Mouse (Mus musculus): ENCODE data around the gene Cenpt. TPM values are rescaled to one million over a fixed set of nuclear protein-coding genes. Genes with fewer than 3 reads are reported as not detected.

The Cenpt gene
- polyA plus RNA-seq, 1 experiment from 2014 or later: 39.2 TPM

- ATAC-seq (replicated peaks; ENCODE audit: low FRiP score, low TSS enrichment, low read depth) (no peak), DNase-seq (ENCODE audit: low spot score) (no peak)
- Histone ChIP-seq H3K36me3 (ENCODE audit: control insufficient read depth, insufficient read depth, low read length) (peaks cover 10% of the 10 kb centered on the region; the same call in 1 of the 2 replicates), H3K4me2 (ENCODE audit: low read length) (peak overlapping the region; percentile 84), H3K4me3 (ENCODE audit: low read depth, low read length) (peak overlapping the region; percentile 77), H3K9me3 (ENCODE audit: control insufficient read depth, low read length) (no peaks in the 10 kb centered on the region), H3K9ac (ENCODE audit: low read length) (peak overlapping the region; percentile 68), H3K4me1 (replicated peaks; ENCODE audit: control insufficient read depth, insufficient read depth, low read length) (peaks cover 26% of the 10 kb centered on the region), H3K27me3 (replicated peaks; ENCODE audit: control insufficient read depth, insufficient read depth, low read length) (no peaks in the 10 kb centered on the region), H3K27ac (ENCODE audit: low read depth) (0 out of 2 replicates have a peak overlapping the region, but pooled peaks have one; percentile 77)
- 17% methylated on average over 15 of the region's 15 CpGs for WGBS
These were observed 3.2 kb upstream of the Cenpt start for GRCm38 (mm10) chr8:105856168-105856835.

- Histone ChIP-seq H3K9ac (ENCODE audit: low read length) (peak overlapping the region; percentile 68), H3K27me3 (replicated peaks; ENCODE audit: control insufficient read depth, insufficient read depth, low read length) (no peaks in the 10 kb centered on the region), H3K9me3 (ENCODE audit: control insufficient read depth, low read length) (no peaks in the 10 kb centered on the region), H3K4me3 (ENCODE audit: low read depth, low read length) (peak overlapping the region; percentile 77), H3K36me3 (ENCODE audit: control insufficient read depth, insufficient read depth, low read length) (peaks cover 10% of the 10 kb centered on the region; the same call in 1 of the 2 replicates), H3K4me2 (ENCODE audit: low read length) (peak overlapping the region; percentile 84), H3K4me1 (replicated peaks; ENCODE audit: control insufficient read depth, insufficient read depth, low read length) (peaks cover 30% of the 10 kb centered on the region), H3K27ac (ENCODE audit: low read depth) (peak overlapping the region; percentile 77)
- DNase-seq (ENCODE audit: low spot score) (peak; percentile 82), ATAC-seq (replicated peaks; ENCODE audit: low FRiP score, low TSS enrichment, low read depth) (peak; percentile 9)
- under 1% methylated on average over 71 of the region's 71 CpGs for WGBS
These were observed 2.4 kb upstream of the Cenpt start for GRCm38 (mm10) chr8:105855248-105856167.

GRCm38 (mm10) chr8:105854715-105855216, 1.7 kb upstream of the Cenpt start, which contains the start of gene Thap11:
Gene Thap11 (plus strand): TSS chr8:105855132.
- Histone ChIP-seq H3K9me3 (ENCODE audit: control insufficient read depth, low read length) (no peaks in the 10 kb centered on the region), H3K9ac (ENCODE audit: low read length) (peak within 1 kb of the TSS; percentile 68), H3K4me1 (replicated peaks; ENCODE audit: control insufficient read depth, insufficient read depth, low read length) (peaks cover 29% of the 10 kb centered on the region), H3K27ac (ENCODE audit: low read depth) (peak within 1 kb of the TSS; percentile 77), H3K36me3 (ENCODE audit: control insufficient read depth, insufficient read depth, low read length) (peaks cover 12% of the 10 kb centered on the region; the same call in 1 of the 2 replicates), H3K4me2 (ENCODE audit: low read length) (peak within 1 kb of the TSS; percentile 84), H3K4me3 (ENCODE audit: low read depth, low read length) (peak within 1 kb of the TSS; percentile 77), H3K27me3 (replicated peaks; ENCODE audit: control insufficient read depth, insufficient read depth, low read length) (no peaks in the 10 kb centered on the region)
- ATAC-seq (replicated peaks; ENCODE audit: low FRiP score, low TSS enrichment, low read depth): peak; percentile 93
- WGBS: under 1% methylated on average over 43 of the region's 43 CpGs
- DNase-seq (ENCODE audit: low spot score): peak; percentile 98

- Histone ChIP-seq H3K9me3 (ENCODE audit: control insufficient read depth, low read length) (no peaks in the 10 kb centered on the region), H3K27ac (ENCODE audit: low read depth) (no peak overlapping the region), H3K36me3 (ENCODE audit: control insufficient read depth, insufficient read depth, low read length) (peaks cover 16% of the 10 kb centered on the region; the same call in 1 of the 2 replicates), H3K4me3 (ENCODE audit: low read depth, low read length) (peak overlapping the region; percentile 77), H3K4me2 (ENCODE audit: low read length) (peak overlapping the region; percentile 84), H3K4me1 (replicated peaks; ENCODE audit: control insufficient read depth, insufficient read depth, low read length) (peaks cover 24% of the 10 kb centered on the region), H3K9ac (ENCODE audit: low read length) (no peak overlapping the region; the same call in 1 of the 2 replicates), H3K27me3 (replicated peaks; ENCODE audit: control insufficient read depth, insufficient read depth, low read length) (no peaks in the 10 kb centered on the region)
- ATAC-seq (replicated peaks; ENCODE audit: low FRiP score, low TSS enrichment, low read depth): no peak
- no peak for DNase-seq (ENCODE audit: low spot score)
- 23% methylated on average over 8 of the region's 8 CpGs for WGBS
These were observed 1.2 kb upstream of the Cenpt start for GRCm38 (mm10) chr8:105854303-105854702.

- Histone ChIP-seq H3K27me3 (replicated peaks; ENCODE audit: control insufficient read depth, insufficient read depth, low read length) (no peaks in the 10 kb centered on the region), H3K27ac (ENCODE audit: low read depth) (no peak overlapping the region), H3K4me2 (ENCODE audit: low read length) (peak overlapping the region; percentile 75; the same call in 1 of the 2 replicates), H3K4me1 (replicated peaks; ENCODE audit: control insufficient read depth, insufficient read depth, low read length) (peaks cover 16% of the 10 kb centered on the region), H3K36me3 (ENCODE audit: control insufficient read depth, insufficient read depth, low read length) (peaks cover 24% of the 10 kb centered on the region), H3K4me3 (ENCODE audit: low read depth, low read length) (0 out of 2 replicates have a peak overlapping the region, but pooled peaks have one; percentile 92), H3K9me3 (ENCODE audit: control insufficient read depth, low read length) (no peaks in the 10 kb centered on the region), H3K9ac (ENCODE audit: low read length) (no peak overlapping the region)
- ATAC-seq (replicated peaks; ENCODE audit: low FRiP score, low TSS enrichment, low read depth) (no peak), DNase-seq (ENCODE audit: low spot score) (peak; percentile 55)
- 80% methylated on average over 12 of the region's 12 CpGs for WGBS
These were observed 840 bp downstream of the Cenpt start for GRCm38 (mm10) chr8:105852146-105852729.

- DNase-seq (ENCODE audit: low spot score): peak; percentile 89
- peaks cover 14% of the 10 kb centered on the region for H3K4me1 ChIP-seq (replicated peaks; ENCODE audit: control insufficient read depth, insufficient read depth, low read length)
- H3K9me3 ChIP-seq (ENCODE audit: control insufficient read depth, low read length): no peaks in the 10 kb centered on the region
- H3K27ac ChIP-seq (ENCODE audit: low read depth): peak overlapping the region; percentile 60; the same call in 1 of the 2 replicates
- peak overlapping the region; percentile 92 for H3K4me3 ChIP-seq (ENCODE audit: low read depth, low read length)
- H3K36me3 ChIP-seq (ENCODE audit: control insufficient read depth, insufficient read depth, low read length): peaks cover 29% of the 10 kb centered on the region
- H3K4me2 ChIP-seq (ENCODE audit: low read length): peak overlapping the region; percentile 75
- under 1% methylated on average over 34 of the region's 34 CpGs for WGBS
- peak overlapping the region; percentile 82 for H3K9ac ChIP-seq (ENCODE audit: low read length)
- H3K27me3 ChIP-seq (replicated peaks; ENCODE audit: control insufficient read depth, insufficient read depth, low read length): no peaks in the 10 kb centered on the region
- peak; percentile 79 for ATAC-seq (replicated peaks; ENCODE audit: low FRiP score, low TSS enrichment, low read depth)
These were observed 1.4 kb downstream of the Cenpt start for GRCm38 (mm10) chr8:105851651-105852143.

GRCm38 (mm10) chr8:105850611-105851010, 2.5 kb downstream of the Cenpt start:
- Histone ChIP-seq H3K27ac (ENCODE audit: low read depth) (no peak overlapping the region), H3K9ac (ENCODE audit: low read length) (peak overlapping the region; percentile 2; the same call in 1 of the 2 replicates), H3K27me3 (replicated peaks; ENCODE audit: control insufficient read depth, insufficient read depth, low read length) (no peaks in the 10 kb centered on the region), H3K4me3 (ENCODE audit: low read depth, low read length) (peak overlapping the region; percentile 17), H3K4me2 (ENCODE audit: low read length) (peak overlapping the region; percentile 32), H3K4me1 (replicated peaks; ENCODE audit: control insufficient read depth, insufficient read depth, low read length) (peaks cover 7% of the 10 kb centered on the region), H3K9me3 (ENCODE audit: control insufficient read depth, low read length) (no peaks in the 10 kb centered on the region), H3K36me3 (ENCODE audit: control insufficient read depth, insufficient read depth, low read length) (peaks cover 40% of the 10 kb centered on the region)
- 81% methylated on average over 7 of the region's 7 CpGs for WGBS
- ATAC-seq (replicated peaks; ENCODE audit: low FRiP score, low TSS enrichment, low read depth): no peak
- no peak for DNase-seq (ENCODE audit: low spot score)

- DNase-seq (ENCODE audit: low spot score) (no peak), ATAC-seq (replicated peaks; ENCODE audit: low FRiP score, low TSS enrichment, low read depth) (no peak)
- H3K36me3 ChIP-seq (ENCODE audit: control insufficient read depth, insufficient read depth, low read length): peaks cover 46% of the 10 kb centered on the region
- 77% methylated on average over 4 of the region's 4 CpGs for WGBS
- no peak overlapping the region for H3K4me3 ChIP-seq (ENCODE audit: low read depth, low read length)
- H3K9me3 ChIP-seq (ENCODE audit: control insufficient read depth, low read length): no peaks in the 10 kb centered on the region
- no peak overlapping the region for H3K27ac ChIP-seq (ENCODE audit: low read depth)
- no peak overlapping the region for H3K9ac ChIP-seq (ENCODE audit: low read length)
- no peaks in the 10 kb centered on the region for H3K27me3 ChIP-seq (replicated peaks; ENCODE audit: control insufficient read depth, insufficient read depth, low read length)
- H3K4me2 ChIP-seq (ENCODE audit: low read length): no peak overlapping the region
- H3K4me1 ChIP-seq (replicated peaks; ENCODE audit: control insufficient read depth, insufficient read depth, low read length): peaks cover 7% of the 10 kb centered on the region
These were observed 3.1 kb downstream of the Cenpt start for GRCm38 (mm10) chr8:105850014-105850413.

All from intestine, embryonic 14.5 days (tissue).